Mouse (Mus musculus) thymus, postnatal 25 days (tissue): ENCODE data around the gene Otop3.
"Not testable (repeated sequence)": the region's sequence is repeated elsewhere in the genome, so short reads cannot be mapped to it uniquely, and the experiment has no call there.

Experiments
- DNase-seq: peaks from one replicate; pipeline ENCODE4 v3.0.0; 2022

The Otop3 gene

DNA sequence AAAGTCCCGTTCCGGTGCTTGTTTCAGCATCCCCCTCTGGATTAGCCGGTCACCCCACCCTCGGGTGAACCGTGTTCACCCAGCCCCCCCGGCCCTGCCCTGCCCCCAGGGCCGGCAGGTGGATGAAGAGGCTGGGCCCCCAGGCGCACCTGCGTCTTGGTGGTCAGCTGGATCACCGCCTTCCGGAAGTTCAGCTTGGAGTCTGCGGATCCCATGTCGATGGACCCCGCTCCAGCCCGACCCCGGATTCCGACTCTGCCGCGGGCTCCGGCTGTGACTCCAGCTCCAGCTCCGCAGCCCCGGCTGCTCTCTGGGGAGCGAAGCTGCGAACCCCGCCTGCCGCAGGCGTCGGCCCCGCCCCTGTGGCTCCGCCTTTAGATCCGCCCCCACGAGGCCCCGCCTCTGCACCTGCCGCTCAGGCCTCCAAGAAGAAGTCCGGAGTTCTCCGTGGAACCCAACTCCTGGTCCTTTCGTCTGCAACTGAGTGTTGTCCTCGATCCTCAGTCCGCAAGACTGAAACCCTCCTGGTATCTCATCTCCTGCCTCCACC lies 32.9 kb downstream of the Otop3 start, which contains the start of gene Hid1:
Gene Hid1 (minus strand): TSS at position 362 of the 550 bp plus-strand sequence.
- peak; percentile 93 for DNase-seq

DNA sequence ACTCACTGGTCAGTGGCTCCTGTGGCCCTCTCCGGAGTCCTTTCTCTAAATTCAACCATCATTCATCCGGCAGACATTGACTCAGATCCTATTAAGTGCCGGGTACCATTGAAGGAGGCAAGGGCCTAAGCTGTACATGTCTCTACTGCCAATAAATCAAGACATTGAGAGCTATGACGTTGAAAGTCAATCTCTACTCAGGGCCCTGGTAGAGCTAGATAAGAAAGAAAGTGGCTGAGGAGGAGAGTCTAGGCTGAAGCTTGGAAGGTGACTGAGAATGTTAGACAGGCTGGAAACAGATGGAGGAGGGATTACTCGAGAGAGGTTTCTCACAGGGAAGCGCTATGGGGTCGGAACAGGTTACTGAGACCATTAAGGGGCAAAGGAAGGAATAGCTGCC lies 35.8 kb downstream of the Otop3 start:
- DNase-seq: no peak

DNA sequence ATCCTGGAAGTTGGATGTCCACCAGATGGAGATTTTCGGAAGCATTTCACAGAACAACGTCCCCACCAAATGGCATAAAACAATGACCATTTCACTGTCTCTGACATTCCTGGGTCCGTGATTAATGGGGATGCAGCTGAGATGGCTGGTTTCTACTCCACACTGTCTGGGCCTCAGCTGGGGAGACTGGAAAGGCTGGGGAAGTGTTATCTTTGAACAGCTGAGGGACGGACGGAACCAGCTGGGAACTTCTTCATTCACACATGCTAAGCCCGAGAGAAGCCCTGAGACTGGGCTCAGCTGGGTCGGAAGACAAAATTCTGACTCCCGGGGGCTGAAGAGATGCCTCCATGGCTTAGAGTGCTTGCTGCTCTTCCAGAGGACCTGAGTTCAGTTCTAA lies 36.8 kb downstream of the Otop3 start:
- no peak for DNase-seq

DNA sequence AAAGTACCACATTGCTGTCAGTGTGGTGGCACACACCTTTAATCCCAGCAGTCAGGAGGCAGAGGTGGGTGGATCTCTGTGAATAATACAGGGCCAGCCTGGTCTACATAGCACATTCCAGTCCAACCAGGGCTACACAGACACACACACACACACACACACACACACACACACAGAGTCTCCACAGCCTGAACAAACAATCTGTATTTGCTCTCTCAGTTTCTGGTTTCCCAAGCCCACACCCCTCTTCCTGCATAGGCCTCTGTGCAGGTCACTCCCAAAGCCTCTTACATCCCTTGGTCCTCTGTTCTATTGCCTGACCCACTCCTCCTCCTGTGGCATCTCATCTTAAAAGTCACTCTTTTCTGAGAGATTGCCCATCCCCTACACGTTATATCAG lies 37.5 kb downstream of the Otop3 start:
- no peak for DNase-seq

DNA sequence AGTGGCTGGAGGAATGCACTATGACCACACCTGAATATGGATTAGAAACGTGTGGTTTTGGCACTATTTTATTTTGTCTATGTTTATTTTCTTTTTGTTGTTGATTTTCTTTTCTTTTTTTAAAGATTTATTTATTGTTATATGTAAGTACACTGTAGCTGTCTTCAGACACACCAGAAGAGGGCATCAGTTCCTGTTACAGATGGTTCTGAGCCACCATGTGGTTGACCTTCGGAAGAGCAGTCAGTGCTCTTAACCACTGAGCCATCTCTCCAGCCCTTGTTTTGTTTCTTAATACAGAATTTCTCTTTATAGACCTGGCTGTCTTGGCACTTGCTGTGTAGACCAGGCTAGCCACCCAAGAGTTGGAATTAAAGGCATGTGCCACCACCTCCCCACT lies 38.2 kb downstream of the Otop3 start:
- DNase-seq: no peak

DNA sequence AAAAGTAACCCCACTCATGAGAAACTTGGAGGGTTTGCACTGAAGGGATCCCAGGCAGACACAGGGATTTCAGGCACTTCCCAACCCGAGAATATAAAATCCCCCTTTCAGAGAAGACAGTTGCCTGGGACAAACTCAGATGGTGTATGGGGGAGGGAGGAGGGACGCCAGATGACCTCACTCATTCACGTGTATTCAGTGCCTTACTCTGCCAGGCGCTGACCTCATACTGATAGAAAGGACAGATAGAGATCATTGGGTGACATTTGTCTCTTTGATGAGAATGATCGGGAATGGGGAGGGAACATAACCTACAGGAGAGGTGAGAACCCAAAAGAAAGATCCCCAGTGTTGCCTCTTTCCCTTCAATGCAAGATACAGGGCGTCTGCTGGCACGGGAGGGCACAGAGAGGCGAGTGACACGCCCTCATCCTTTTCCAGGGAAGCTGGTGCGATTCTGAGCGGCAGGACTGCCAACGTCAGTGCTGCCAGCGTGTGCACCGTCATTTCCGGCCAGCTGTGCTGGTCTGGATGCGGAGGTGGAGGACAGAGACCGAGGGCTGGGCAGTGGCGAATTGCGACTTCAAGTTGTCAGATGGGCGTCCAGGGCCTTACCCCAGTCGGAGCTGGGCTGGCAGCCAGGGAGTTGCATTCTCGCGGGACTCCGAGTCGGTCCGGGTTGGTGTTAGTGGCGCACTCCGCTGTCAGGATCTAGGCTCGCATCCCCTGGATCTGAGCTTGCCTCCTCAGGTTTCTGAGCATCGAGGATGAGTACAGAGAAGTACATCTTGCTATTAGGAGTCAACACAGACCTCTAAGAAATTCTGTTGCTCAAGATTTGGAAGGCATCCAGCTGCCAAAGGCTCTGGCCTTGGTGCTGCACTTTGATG lies 39.5 kb downstream of the Otop3 start:
- no peak for DNase-seq

DNA sequence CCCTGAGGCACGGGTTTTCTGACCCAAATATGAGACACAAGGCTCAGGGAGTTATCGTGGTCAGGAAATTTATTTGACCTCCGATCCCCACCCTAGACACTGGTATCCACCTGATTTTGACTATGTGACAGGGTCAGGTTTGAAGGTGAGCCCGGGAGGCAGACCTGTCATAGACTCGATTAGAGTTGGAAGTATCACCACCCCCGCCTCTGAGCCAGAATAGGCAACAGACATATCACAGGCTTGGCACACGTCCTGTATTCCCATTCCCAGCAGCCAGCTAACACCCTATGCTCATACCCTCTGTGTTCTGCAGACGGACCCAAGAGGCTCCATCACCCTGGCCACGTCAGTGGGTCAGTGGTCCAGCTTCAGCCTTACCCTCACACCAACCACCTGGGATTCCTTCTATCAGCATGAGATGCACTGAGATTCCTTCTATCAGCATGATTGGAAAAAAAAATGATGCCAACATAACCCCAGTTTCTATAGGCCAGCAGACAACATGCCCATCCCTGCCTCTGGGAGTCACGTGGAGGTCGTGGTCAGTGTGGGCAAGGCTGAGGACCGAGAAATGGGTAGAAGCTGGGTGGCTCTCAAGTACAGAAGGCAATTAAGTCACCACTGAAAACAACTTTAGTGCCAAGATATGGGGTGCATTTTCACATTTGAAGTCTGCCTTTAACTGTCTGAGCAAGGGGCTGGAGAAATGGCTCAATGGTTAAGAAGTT lies 40.3 kb downstream of the Otop3 start:
- DNase-seq: no peak

DNA sequence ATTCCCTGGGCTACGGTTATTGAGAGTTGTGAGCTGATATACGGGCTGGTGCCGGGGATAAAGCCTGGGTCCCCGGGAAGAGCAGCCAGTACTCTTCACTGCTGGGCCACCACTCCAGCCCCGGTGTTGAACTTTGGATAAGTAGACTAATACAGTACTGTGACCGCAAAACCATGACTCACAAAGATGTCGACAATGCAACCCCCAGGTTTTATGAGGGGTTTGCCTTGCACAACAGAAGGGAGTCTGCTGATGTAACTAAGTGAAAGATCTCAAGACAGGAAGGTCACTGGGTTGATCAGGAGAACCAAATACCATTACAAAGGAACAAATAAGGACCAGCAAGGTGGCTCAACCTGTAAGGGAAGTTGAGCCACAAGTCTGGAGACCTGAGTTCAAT lies 42.2 kb downstream of the Otop3 start:
- no peak for DNase-seq

DNA sequence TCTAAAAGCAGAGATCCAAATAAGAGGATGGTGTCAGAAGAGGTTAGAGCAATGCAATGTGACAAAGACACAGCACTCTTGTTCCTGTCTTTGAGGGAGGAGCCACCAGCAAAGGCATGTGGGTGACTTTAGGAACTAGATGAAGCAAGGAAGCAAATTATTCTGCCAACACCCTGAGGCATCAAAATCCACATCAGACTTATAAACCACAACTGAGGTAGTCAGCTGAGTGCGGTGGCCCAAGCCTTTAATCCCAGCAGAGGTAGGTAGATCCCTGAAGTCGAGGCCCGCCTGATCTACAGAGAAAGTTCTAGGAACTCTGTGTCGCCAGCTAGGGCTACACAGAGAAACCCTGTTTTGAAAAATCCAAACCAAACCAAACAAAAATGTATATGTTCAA lies 42.7 kb downstream of the Otop3 start:
- DNase-seq: no peak

DNA sequence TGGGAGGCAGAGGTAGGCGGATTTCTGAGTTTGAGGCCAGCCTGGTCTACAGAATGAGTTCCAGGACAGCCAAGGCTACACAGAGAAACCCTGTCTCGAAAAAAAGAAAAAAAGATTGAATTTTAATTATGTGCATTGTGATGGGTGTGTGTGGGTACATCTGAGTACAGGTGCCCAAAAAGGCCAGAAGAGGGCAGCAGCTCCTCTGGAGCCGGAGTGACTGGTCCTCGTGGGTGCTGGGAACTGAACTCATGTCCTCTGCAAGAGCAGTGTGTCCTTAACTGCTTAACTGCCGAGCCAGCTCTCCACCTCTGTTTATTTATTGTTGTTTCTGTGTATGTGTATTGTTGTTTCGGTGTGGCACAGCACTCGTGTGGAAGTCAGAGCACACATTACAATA lies 43.3 kb downstream of the Otop3 start:
- no peak for DNase-seq

DNA sequence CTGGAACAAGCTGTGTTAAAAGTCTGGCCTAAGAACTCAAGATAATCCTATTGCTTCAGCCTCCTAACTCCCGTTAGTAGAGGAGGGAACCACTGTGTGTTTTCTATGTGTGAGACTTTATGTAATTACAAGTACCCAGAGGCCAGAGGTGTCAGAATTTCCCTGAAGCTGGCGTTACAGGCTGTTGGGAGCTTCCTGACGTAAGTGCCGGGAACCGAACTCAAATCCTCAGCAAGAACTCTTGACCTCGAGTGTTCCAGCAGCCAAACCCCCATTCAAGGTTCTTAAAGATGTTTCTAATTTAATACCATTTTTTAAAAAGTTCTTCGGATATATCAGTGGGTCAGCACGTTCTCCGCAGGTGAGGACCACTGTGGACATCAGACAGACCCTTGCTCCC lies 46.7 kb downstream of the Otop3 start:
- DNase-seq: no peak

DNA sequence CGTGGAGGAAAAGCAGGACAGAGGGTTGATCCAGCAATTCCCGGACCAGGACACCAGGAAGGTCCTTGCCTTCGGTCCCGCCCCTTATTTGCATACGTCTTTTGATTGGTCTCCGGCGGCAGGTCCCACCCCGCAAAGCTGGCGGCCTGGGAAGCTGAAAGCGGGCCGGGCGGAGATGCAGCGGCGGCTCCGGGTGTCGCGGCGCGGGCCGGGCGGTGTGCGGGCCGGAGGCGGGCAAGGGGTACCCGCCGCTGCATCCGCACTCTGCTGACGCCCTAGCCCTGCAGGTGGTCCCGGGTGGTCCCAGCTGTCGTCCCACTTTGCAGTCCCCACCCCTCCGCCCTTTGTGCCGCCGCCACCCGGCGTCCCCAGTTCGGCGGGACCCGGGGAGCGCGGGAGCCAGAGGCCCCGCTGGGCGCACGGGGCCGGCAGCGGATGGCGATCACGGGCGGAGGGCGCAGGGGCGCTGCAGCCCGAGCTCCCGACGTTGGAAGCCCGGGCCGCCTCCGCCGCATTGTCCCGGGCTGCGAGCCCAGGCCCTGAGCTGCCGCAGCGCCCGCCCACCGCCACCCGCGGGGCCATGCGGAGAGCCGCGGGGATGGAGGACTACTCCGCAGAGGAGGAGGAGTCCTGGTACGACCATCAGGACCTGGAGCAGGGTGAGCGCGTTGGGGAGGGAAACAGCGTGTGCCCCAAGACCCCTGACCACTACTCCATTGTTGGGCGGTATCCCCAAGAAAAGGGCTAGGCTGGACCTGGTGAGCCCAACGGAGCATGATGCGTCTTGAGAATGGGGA lies 47.4 kb downstream of the Otop3 start, which contains the start of gene Cdr2l:
Gene Cdr2l (plus strand): TSS at position 174 of the 797 bp plus-strand sequence.
- peak; percentile 61 for DNase-seq

DNA sequence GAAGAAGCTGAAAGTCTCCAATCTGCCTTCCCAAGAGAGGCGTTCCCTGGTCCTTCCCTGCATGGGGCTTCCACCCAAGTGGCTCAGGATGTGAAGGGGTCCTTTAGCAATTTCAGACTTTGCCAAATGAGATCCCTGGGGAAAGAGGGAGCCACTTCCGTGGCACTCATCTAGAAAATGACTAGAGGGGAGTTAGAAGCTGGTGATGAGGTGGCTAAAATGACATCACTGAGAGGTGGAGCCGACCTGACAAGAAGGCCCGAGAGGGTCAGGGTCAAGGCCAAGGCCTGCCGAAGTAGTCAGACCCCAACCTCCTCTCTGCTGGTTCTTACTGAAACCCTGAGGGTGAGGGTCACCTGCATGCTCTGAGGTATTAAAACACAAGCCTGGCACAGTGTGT lies 48.4 kb downstream of the Otop3 start:
- DNase-seq: no peak

DNA sequence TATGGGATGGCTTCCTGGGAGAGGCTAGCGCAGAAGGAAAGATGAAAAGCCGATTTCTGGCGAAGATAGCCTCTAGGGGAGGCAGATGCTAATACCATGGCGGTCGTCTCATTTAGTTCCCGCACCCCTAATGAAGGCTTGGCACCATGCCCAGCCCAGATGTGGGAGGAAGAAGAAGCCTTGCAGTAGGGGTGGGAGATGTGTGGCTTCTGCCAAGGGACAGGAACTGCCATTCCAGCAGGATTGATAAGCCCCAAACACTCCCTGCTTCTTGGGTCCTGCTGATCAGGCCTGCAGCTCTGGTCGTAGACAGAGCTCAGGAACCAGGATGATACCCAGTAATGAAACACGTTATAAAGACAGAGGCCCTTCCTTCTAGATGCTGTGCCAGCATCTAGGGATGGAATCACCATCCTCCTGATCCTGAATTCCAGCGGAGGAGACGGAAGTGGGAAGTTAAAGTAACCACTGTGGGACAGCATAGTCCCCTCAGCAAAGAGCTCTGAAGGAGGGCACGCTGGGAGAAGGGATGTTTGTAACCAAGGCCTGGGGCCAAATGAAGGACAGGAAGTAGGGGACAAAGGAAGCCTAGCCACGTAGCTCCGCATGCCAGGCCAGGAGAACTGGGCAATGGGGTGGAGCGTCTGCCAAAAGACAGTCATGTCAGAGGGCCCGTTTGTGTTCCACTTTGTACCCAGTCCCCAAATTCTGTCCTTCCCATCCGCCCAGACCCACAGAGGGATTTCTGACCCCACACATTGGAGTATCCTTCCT lies 49.4 kb downstream of the Otop3 start:
- DNase-seq: no peak

DNA sequence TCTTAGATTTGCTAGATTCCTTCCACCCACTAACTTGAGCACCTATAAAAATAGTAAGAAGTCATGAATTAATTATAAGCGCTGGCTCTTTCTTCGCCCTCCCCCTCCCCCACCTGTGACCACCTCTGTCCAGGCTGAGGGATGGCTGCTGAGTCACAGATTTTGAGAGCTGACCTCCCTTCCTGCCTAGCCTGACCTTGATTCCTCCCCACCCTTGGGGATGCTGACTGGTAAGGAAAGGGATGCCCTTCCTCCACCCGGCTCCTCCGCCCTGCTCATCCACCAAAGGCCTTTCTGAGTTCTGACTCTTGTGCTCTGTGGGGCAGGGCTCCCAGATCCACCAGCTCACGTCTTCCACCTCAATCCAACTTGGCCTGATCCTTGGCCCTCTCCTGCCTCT lies 50.1 kb downstream of the Otop3 start:
- DNase-seq: no peak

DNA sequence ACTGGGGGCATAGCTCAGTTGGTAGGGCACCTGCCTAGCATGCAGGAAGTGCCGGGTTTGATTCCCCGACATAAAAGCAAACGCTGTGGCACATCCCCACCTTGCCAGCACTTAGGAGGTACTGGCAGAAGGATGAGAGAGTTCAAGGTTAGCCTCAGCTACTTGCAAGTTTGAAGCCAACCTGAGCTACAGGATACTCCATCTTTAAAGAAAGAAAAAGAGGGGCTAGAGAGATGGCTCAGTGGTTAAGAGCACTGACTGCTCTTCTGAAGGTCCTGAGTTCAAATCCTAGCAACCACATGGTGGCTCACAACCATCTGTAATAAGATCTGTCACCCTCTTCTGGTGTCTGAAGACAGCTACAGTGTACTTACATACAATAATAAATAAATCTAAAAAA lies 52.3 kb downstream of the Otop3 start:
- not testable (repeated sequence) for DNase-seq

DNA sequence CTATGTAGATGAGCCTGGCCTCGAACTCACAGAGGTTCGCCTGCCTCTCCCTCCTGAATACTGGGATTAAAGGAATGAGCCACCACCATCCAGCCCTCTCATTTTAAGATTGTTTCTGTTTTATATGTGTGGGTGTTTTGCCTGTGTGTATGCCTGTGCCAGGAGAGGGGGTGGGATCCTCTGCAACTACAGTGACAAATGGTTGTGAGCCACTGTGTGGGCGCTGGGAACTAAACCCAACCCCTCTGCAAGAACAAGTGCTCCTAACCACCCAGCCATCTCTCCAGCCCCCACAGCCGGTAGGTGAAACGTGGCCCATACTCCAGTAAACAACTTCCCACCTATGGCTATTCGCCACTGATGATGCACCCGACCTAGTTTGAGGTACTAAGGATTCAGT lies 56.8 kb downstream of the Otop3 start:
- DNase-seq: no peak

DNA sequence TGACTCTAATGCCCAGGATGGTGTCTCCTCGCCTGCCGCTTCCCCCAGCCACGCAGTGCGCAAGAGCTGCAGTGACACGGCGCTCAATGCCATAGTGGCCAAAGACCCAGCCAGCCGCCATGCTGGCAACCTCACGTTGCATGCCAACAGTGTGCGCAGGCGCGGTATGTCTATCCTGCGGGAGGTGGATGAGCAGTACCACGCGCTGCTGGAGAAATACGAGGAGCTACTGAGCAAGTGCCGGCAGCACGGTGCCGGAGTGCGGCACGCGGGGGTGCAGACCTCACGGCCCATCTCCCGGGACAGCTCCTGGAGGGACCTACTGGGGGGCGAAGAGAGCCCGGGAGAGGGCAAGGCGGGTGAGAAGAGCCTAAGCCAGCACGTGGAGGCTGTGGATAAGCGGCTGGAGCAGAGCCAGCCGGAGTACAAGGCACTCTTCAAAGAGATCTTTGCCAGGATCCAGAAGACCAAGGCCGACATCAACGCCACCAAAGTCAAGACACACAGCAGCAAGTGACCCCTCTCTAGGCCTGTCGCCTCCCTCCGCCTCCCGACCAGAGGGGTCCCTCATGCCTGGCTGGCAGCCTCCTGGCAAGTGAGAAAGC lies 59.3 kb downstream of the Otop3 start:
- no peak for DNase-seq
